Mouse (Mus musculus) G1E (cell line): Measurements from ENCODE around the gene Mrgprb2. TPM values are rescaled to one million over a fixed set of nuclear protein-coding genes. Genes with fewer than 3 reads are reported as not detected.

Source experiments
- ATAC-seq: 2 replicates; pipeline ENCODE4 v1.8.0; 2016; ENCODE audit warnings: mild to moderate bottlenecking; ENCODE audit not compliant: insufficient number of reproducible peaks, poor library complexity, low FRiP score, severe bottlenecking; ENCODE audit errors: extremely low read depth
- DNase-seq: peaks from one replicate; pipeline ENCODE4 v3.0.0; 2012; ENCODE audit warnings: low spot score
- H3K27me3 ChIP-seq: 2 replicates; pipeline ENCODE4 v1.6.1; 2012; ENCODE audit warnings: mild to moderate bottlenecking, low read length, inconsistent platforms; ENCODE audit not compliant: insufficient read depth
- H3K36me3 ChIP-seq: replicated peaks from 2 replicates; pipeline ENCODE3; 2012; ENCODE audit warnings: mild to moderate bottlenecking, inconsistent platforms
- H3K4me1 ChIP-seq: 2 replicates; pipeline ENCODE4 v1.6.1; 2012; ENCODE audit warnings: low read depth, low read length, inconsistent platforms, mixed read lengths; ENCODE audit not compliant: insufficient read depth
- H3K4me3 ChIP-seq: 2 replicates; pipeline ENCODE4 v1.5.1; 2012; ENCODE audit warnings: low read depth, mild to moderate bottlenecking, inconsistent platforms, low read length, moderate library complexity, mixed read lengths
- H3K9me3 ChIP-seq: replicated peaks from 2 replicates; pipeline ENCODE4 v1.6.1; 2012; ENCODE audit warnings: inconsistent platforms
- CTCF ChIP-seq: IDR thresholded peaks from 2 replicates; pipeline ENCODE4 v1.5.1; 2012; ENCODE audit warnings: low read depth, low read length, inconsistent platforms, mixed read lengths
- GATA1 ChIP-seq: IDR thresholded peaks from 2 replicates; pipeline ENCODE4 v1.6.1; 2012; ENCODE audit warnings: borderline replicate concordance, low read length, inconsistent platforms, mixed read lengths
- GATA2 ChIP-seq: IDR thresholded peaks from 2 replicates; pipeline ENCODE4 v1.6.1; 2012; ENCODE audit warnings: low read depth, low read length, inconsistent platforms, borderline replicate concordance
- POLR2AphosphoS5 ChIP-seq: IDR thresholded peaks from 2 replicates; pipeline ENCODE4 v1.6.1; 2012; ENCODE audit warnings: low read depth, low read length, inconsistent platforms; ENCODE audit not compliant: insufficient replicate concordance
- TAL1 ChIP-seq: conservative IDR thresholded peaks from 2 replicates; pipeline ENCODE4 v1.6.1; 2012; ENCODE audit warnings: low read depth, low read length, inconsistent platforms, mixed read lengths
- polyA plus RNA-seq: library from polyadenylated mRNA; stranded (reverse); fragments of >175 nt; gene quantifications from 2 replicates; pipeline ENCODE4 v1.2.3, GENCODE M21; 2012
- total RNA-seq, 2 experiments: library from RNA; stranded (forward) in 1 of 2; stranded (reverse) in 1 of 2; fragments of 200-1000 nt in 1 of 2; fragments of >200 nt in 1 of 2; fragmentation: Nextera tagmentation in 1 of 2; gene quantifications; 2 replicates each; pipeline ENCODE4 v1.2.3; 2014 to 2017

Gene Mrgprb2
- total RNA-seq (2014; fragmentation: Nextera tagmentation), result not detected in 2 replicates
- 0.06 and 0.33 TPM in 2 replicates for total RNA-seq (2017)
- not detected in 2 replicates for polyA plus RNA-seq

DNA sequence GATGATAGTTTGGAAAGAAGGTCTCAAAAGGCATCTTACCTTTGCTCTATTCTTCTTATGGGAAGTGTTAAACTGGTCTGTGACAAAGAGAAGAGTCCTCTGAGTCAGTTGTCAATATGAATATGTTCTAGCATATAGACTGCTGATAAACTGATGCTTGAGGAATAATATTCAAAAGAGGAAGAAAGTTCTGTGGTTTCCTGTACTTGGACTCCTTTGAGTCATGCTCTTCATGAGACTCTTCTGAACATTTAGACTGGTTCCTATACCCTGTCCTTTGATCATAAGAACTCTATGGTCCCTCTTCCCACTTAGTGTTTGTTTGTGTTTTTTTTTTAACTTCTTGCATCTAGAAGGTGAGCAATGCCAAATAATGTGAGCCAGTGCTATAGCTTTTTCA lies at the start of gene Mrgprb2:
Gene Mrgprb2, minus strand, starts transcription at position 101 of the 400 bp plus-strand sequence.
- Histone ChIP-seq H3K4me1 (no peaks in the 10 kb centered on the region), H3K27me3 (no peaks in the 10 kb centered on the region), H3K4me3 (no peak within 1 kb of the TSS), H3K36me3 (no peaks in the 10 kb centered on the region), H3K9me3 (peaks cover 4% of the 10 kb centered on the region)
- ATAC-seq (no peak), DNase-seq (no peak)
- no peak for TF ChIP-seq CTCF
- TF ChIP-seq GATA2, result no peak
- TF ChIP-seq POLR2AphosphoS5, result no peak
- no peak for TF ChIP-seq GATA1
- TF ChIP-seq TAL1, result no peak

Other genes with a start within 250 kb of the Mrgprb2 start
- gene Mrgprb8, start 169.6 kb downstream of the Mrgprb2 start, total RNA-seq (2014; fragmentation: Nextera tagmentation), result not detected in 2 replicates
- 0.12 TPM in 1 of 2 replicates, not detected in the other for gene Mrgprb8, start 169.6 kb downstream of the Mrgprb2 start, total RNA-seq (2017)
- not detected in 2 replicates for gene Mrgprb8, start 169.6 kb downstream of the Mrgprb2 start, polyA plus RNA-seq
- gene Mrgprb1, start 101.7 kb downstream of the Mrgprb2 start, total RNA-seq (2014; fragmentation: Nextera tagmentation), result not detected in 2 replicates
- 0.11 and 0.23 TPM in 2 replicates for gene Mrgprb1, start 101.7 kb downstream of the Mrgprb2 start, total RNA-seq (2017)
- not detected in 2 replicates for gene Mrgprb1, start 101.7 kb downstream of the Mrgprb2 start, polyA plus RNA-seq
- not detected in 2 replicates for gene Mrgprx2, start 58.8 kb downstream of the Mrgprb2 start, total RNA-seq (2014; fragmentation: Nextera tagmentation)
- 0.06 and 0.16 TPM in 2 replicates for gene Mrgprx2, start 58.8 kb downstream of the Mrgprb2 start, total RNA-seq (2017)
- not detected in 2 replicates for gene Mrgprx2, start 58.8 kb downstream of the Mrgprb2 start, polyA plus RNA-seq
- not detected in 2 replicates for gene Mrgprb3, start 85.7 kb upstream of the Mrgprb2 start, total RNA-seq (2014; fragmentation: Nextera tagmentation)
- gene Mrgprb3, start 85.7 kb upstream of the Mrgprb2 start, total RNA-seq (2017), result not detected in 2 replicates
- gene Mrgprb3, start 85.7 kb upstream of the Mrgprb2 start, polyA plus RNA-seq, result not detected in 2 replicates
- gene Zdhhc13, start 230.9 kb upstream of the Mrgprb2 start, total RNA-seq (2014; fragmentation: Nextera tagmentation), result 35.2 and 37.5 TPM in 2 replicates
- 28.5 and 31.0 TPM in 2 replicates for gene Zdhhc13, start 230.9 kb upstream of the Mrgprb2 start, total RNA-seq (2017)
- gene Zdhhc13, start 230.9 kb upstream of the Mrgprb2 start, polyA plus RNA-seq, result 4.1 and 6.5 TPM in 2 replicates